Mouse (Mus musculus) liver, adult 2 months (tissue): Measurements from ENCODE around the gene Kat6b.

Source experiments
- CTCF ChIP-seq: fragments of 200-500 bp; IDR thresholded peaks from 2 replicates; pipeline ENCODE4 v1.5.1; 2011; ENCODE audit warnings: low read depth, low read length, control low read depth
- POLR2A ChIP-seq: fragments of 200-500 bp; IDR thresholded peaks from 2 replicates; pipeline ENCODE4 v1.6.1; 2011; ENCODE audit warnings: low read length, control low read depth; ENCODE audit not compliant: insufficient read depth; ENCODE audit errors: extremely low read depth

DNA sequence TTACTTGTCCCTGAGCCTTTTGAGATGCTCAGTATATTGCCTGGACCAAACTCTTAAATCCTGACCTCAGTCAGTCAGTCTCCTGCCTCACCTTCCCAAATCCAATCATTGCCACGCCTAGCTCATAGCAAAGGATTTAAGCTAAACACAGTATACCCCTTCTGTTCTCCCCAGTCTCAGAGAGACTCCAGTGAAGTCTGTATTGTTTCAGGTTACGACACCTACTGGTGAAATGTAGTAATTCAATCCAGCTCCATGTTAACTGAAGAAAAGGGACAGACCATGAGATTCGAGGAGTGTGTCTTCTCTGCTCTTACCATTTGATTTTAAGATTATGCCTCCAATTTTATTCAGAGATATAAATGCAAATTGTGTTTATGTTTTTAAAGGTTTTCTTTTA is 129.0 kb downstream of the Kat6b start:
- TF ChIP-seq CTCF (peak; percentile 49), POLR2A (no peak)
